Mouse (Mus musculus) common myeloid progenitor, adult 5-6 weeks (primary cell): ENCODE measurements around the gene Tmem147. TPM values are rescaled to one million over a fixed set of nuclear protein-coding genes. Genes with fewer than 3 reads are reported as not detected.

ENCODE experiments used
- ATAC-seq: replicated peaks from 2 replicates; pipeline ENCODE4 v1.8.0; 2016; ENCODE audit warnings: low read depth, mild to moderate bottlenecking, moderate TSS enrichment, inconsistent platforms; ENCODE audit not compliant: poor library complexity, severe bottlenecking
- total RNA-seq: library from RNA; stranded (forward); fragments of 200-1000, 187-1606 nt; gene quantifications from 2 replicates; pipeline ENCODE4 v1.2.3, GENCODE M21; 2017

Tmem147 gene
- total RNA-seq, 1 experiment from 2014 or later, result 61.8 TPM

GRCm38 (mm10) chr7:30728739-30729395, 473 bp downstream of the Tmem147 start:
- ATAC-seq, result no peak

GRCm38 (mm10) chr7:30728214-30728613, 1.1 kb downstream of the Tmem147 start:
- ATAC-seq, result no peak

GRCm38 (mm10) chr7:30723274-30723953, 5.9 kb downstream of the Tmem147 start:
- ATAC-seq, result no peak

GRCm38 (mm10) chr7:30721286-30721685, 8.1 kb downstream of the Tmem147 start:
- no peak for ATAC-seq

- no peak for ATAC-seq
Observed at GRCm38 (mm10) chr7:30719669-30720068, 9.7 kb downstream of the Tmem147 start.

GRCm38 (mm10) chr7:30717716-30718046, 11.7 kb downstream of the Tmem147 start:
- ATAC-seq, result no peak

GRCm38 (mm10) chr7:30717006-30717715, 12.2 kb downstream of the Tmem147 start:
- ATAC-seq, result peak; percentile 93

- no peak for ATAC-seq
Observed at GRCm38 (mm10) chr7:30711942-30712341, 17.4 kb downstream of the Tmem147 start, which contains the start of gene Atp4a. Gene Atp4a (plus strand): TSS chr7:30712209.

GRCm38 (mm10) chr7:30707441-30707840, 21.9 kb downstream of the Tmem147 start:
- no peak for ATAC-seq

- no peak for ATAC-seq
Observed at GRCm38 (mm10) chr7:30706214-30706882, 23.0 kb downstream of the Tmem147 start.

- peak; percentile 54; the same call in 1 of the 2 replicates for ATAC-seq
Observed at GRCm38 (mm10) chr7:30698589-30698988, 30.8 kb downstream of the Tmem147 start, which contains the start of gene 2200002J24Rik. Gene 2200002J24Rik (plus strand): TSS chr7:30698926.

GRCm38 (mm10) chr7:30698101-30698500, 31.2 kb downstream of the Tmem147 start:
- ATAC-seq, result peak; percentile 95

- ATAC-seq, result no peak
Observed at GRCm38 (mm10) chr7:30688325-30688724, 41.0 kb downstream of the Tmem147 start.

- no peak for ATAC-seq
Observed at GRCm38 (mm10) chr7:30683425-30683824, 45.9 kb downstream of the Tmem147 start.

- ATAC-seq, result no peak
Observed at GRCm38 (mm10) chr7:30681897-30682296, 47.4 kb downstream of the Tmem147 start.

- ATAC-seq, result no peak
Observed at GRCm38 (mm10) chr7:30678263-30678975, 50.9 kb downstream of the Tmem147 start.
